Mouse (Mus musculus): ENCODE measurements around the gene Mtx2.

The Mtx2 gene

DNA sequence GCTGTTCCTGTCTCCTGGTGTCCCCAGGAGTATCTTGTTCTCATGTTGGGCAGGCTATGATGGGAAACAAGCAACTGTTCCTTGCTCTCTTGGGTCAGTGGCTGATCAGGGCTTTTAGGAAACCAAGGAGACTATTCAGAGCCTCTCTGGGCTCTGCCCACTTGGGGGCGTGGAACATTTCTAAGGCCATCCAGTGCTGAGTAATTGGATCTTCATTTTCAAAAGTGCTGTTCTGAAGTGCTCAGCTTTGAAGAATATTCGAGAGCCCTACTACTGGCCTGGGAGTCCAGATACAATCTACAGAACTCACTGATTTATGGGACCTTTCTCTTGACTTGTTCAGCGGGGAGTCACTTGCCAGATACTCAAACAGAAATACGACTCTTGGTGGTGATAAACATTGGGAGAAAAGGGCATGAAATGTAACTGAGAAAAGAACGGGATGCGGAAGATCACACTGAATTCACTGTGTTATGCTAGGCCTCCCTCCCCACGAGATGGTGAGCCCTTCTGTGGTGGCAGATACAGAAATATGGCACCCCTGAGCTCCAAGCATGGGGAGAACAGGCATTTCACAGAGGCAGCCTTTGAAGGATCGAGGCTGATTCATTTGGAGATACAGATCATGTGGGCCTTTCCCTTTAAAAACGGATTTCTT, 92.4 kb downstream of the Mtx2 start:
- no peak for DNase-seq (ENCODE audit: low spot score)

DNA sequence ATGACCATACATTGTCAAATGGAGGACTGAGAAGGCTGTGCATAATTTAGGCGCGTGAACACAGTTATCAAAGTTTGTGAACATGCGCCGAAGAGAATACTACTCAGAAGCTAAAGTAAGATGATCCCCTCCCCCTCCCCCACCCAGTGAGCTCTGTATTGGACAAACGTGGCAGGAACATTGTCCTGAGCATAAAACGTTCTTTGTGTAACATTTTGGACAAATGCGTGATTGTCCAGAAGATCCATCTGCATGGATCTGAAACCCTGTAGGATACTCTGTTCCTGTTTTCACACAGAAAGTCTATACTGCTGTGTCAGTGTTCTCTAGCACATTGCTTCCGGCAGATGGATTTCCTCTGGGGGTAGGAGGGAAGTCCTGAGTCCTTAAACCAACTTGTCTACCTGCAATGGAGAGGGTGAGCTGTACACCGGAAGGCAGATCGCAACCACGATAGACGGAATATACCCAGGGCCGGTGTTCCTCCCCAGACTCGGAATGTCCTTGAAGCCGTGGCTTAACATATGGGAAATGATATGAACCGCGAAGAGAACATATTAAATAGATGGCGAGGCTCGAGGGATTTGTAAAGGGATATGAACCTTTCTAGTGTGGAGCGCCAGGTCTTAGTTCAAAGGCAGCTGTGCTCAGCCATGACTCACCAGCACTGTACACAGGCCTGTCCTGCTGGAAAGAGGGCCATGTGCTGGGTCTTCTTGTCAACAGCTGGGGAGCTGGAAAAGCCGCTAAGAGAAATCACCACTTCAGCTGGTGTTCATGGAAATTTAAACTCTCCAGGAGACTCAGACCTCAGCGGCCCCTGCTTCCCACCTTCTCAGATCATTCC, 100.6 kb downstream of the Mtx2 start:
- DNase-seq (ENCODE audit: low spot score): no peak
